Mouse (Mus musculus): Measurements from ENCODE around the gene Strbp.

Strbp gene

DNA sequence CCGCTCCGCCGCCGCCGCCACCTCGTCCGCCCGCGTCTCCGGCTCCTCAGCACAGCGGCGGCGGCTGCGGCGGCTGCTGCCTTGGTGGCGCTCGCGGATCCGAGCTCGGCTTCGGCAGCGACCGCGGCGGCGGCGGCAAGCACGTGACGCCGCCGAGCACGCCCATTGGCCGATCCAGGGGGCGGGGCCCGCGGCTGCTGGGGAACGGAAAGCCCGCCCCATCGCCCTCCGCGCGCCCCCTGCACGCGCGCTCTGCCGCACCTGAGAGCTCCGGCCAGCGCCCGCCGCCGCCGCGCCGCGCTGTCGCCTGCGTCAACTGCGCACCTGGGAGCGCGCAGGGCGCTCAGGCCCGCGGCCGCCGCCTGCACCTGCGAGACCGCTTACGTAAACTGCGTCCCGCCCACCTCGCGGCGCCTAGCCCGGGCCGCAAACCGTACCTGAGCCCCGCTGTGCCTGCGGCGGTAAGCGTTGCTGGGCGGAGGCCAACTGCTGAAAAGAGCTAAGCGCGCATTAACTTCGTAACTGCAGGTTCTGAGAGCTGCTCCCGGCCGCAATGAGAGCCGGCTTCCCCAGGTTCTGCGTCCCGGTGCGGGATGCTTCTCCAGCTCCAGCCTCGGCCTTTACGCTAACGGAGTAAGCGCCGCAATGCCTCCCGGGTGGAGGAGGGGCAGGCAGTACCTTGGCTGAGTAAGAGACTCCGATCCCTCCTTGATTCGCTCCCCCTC, at the start of gene Strbp:
Gene Strbp (minus strand): TSS at position 630 of the 725 bp plus-strand sequence.
- peak; percentile 73 for DNase-seq (ENCODE audit: low spot score)

DNA sequence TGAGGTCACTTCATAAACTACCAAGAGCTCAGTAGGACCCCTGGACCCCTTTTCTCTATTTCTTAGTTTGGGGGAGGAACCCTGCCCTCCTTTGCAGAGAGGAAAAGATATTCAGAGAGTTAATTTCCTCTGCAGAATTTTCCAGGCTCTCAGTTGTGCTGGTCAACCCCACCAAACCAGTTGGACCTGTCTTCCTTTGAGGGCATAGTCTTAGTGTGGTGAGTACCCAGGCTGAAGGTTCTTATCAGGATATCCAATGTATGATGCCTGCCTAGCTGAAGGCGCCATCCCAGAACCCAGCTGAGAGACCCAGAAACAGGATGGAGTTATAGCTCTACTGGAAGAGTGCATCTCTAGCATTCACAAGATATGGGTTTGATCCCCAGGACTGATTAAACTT, 47.5 kb upstream of the Strbp start:
- DNase-seq (ENCODE audit: low spot score) = no peak

DNA sequence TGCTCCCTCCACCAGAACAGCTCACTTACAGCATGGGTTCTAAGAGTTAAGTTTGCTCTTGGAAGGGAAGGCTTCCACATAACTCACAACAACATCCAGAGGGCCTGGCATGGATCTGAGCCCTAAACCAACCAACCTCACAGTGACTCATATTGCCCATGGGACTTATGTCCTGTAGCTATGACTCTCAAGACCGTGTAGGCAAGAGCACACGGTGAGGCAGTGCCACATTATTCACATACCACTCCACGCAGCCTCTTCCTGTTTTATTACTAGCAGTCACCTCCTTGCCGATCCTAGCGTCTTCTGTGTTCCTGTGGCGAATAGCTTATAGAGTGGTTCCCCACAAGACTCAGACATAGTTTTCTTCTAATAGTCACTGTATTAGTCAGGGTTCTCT, 45.7 kb upstream of the Strbp start:
- no peak for DNase-seq (ENCODE audit: low spot score)

DNA sequence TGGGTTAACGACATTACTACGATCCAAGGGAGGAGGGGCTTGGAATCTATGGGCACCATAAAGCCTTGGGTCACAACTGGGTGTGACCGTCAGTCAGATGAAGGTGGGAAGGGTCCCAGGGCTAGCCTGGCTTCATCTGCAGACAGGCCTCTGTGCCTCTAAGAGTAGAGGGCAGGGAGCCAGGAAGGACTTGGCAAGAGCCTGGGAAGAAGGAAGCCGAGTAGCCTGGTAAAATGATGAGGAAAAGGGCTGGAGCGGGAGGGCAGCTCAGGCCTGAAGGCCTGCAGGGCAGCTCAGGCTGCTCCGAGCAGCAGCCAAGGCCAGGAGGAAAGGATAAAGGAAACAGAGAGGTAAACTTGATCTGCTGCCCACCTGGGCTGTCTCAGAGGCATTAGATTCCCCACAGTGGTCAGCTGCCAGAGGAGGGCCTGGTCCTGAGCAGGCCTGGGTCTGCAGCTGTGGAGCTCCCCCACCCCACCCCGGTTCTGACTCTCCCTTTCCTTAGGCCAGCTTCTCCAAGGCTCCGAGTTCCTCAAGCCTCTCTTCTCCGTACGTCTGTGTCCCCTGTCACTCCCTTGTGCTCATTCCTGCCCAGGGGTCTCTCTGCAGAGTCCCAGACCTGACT, 44.9 kb upstream of the Strbp start:
- DNase-seq (ENCODE audit: low spot score) = no peak

DNA sequence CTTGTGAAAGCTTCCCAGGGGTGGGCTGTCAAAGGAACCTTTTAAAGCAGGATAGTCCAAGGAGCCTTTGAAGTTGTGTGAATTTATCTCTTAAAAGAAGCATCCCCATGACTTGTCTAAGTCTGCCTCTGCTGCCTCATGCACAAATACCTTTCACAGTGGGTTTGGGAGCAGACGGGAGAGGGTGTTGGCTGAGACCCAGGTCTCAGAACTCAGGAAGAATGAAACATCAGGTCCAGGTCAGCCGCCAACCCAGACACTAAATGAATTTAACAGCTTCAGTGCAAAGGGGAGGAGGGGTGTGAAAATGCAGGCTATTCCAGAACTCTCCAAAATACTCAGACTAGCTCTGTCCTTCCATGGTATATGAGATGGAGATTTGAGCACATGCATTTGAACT, 44.2 kb upstream of the Strbp start:
- DNase-seq (ENCODE audit: low spot score) = no peak

DNA sequence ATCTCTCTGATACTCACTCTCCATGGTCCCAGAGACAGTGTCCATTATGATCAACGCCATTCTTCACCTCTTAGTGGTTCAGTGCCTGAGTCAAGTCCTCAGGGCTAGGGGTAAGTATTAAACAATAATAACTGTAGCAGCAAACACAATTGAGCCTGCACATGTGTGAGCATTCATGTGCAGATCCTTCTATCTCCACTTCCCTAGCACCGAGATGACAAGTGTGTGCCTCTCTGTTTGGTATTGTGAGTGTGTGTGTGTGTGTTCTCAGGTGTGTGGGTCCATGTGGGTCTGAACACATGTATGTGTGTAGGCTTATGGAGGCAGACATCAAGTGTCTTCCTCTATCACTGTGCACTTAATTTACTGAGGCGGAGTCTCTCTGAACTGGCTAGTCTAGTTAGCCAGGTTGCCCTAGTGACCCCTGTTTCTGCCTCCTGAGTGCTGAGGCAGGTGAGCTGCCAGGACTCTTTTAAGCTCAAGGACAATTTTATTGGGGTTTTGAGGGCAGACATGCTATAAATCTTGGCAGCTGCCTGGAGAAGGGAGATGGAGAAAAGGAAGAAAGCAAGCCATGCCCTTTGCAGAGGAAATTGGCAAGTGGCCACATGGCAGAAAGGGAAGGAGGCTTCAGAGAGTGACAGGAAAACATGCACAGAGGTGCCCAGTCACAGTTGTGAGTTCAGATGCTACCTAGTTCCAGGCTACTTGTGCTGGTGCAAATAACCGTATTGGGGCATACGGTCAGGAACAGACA, 42.8 kb upstream of the Strbp start:
- DNase-seq (ENCODE audit: low spot score) = no peak

DNA sequence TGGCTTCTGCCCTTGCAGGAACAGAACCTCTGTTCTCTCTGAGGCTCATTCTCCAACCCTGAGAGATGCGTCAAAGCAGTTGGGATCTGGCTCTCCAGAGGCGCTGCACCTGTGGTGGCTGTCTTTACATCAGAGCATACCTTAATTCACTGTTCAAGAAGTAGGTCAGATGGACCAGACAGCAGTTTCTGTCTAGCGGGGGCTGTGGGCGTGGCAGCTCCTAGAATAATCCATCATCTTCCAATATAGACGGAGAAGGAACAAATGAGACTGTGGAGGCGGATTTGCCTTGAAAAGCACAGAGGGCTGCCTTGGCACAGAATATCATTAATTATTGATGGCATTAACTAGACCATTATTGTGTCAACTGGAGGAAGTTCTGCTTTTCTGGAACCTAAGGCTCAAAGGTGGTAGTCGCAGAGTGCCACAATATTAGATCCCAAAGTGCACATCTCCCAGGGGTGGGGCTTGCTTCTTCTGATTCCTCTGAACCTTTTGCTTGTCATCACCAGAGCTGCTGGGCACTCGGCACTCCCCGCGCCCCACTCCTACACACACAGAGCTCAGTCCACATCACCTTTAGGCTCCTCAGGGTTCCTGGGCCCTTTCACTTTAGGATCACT, 41.2 kb upstream of the Strbp start:
- DNase-seq (ENCODE audit: low spot score) = no peak

DNA sequence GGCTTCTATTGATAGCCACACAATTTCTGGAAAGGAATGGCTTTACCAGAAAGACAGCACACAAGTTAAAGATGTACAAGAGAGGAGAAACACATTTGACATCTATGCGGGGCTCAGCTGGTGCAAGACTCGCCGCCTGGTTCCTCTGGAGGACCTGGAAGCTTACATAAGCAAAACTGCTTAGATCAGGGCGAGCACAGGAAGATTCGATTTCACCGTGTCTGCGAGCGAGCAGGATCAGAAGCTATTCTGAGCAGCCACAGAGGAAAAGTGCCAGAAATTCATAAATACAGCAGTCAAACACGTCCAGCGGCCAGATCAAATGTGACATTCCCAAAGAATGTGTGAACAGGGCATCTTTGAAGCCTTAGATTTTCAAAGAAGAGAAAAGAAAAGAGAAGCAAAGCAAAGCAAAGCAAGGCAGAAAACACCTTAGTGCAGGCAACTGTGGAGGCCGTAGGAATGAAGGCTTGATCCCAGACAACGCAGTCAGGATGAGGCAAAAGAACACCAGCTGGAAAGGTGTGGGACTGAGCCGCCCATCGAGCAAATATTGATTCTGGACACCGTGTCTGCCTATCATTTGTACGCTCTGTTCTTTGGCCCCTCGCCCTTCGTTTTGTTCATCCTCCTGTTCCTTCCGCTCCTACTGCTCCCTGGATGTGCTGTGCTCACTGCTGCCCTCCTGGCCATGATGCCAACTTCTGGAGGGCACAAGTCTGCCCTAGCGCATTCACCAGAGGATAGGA, 38.3 kb upstream of the Strbp start:
- DNase-seq (ENCODE audit: low spot score) = no peak

DNA sequence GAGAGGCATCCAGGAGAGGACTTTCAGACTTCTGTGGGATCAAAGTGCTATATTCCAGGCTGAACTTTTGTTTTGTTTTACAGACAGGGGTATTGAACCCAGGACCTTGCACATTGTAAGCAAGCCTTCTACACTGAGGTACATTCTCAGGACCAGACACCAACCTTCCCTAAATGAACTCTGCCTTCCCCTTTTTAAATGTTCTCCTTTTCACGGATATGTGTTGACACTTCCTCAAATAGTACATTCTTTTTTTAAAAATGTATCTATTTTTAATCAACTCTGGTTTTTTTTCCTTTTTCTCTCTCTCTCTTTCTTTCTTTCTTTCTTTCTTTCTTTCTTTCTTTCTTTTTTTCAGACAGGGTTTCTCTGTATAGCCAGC, 32.1 kb upstream of the Strbp start:
- DNase-seq (ENCODE audit: low spot score) = no peak

DNA sequence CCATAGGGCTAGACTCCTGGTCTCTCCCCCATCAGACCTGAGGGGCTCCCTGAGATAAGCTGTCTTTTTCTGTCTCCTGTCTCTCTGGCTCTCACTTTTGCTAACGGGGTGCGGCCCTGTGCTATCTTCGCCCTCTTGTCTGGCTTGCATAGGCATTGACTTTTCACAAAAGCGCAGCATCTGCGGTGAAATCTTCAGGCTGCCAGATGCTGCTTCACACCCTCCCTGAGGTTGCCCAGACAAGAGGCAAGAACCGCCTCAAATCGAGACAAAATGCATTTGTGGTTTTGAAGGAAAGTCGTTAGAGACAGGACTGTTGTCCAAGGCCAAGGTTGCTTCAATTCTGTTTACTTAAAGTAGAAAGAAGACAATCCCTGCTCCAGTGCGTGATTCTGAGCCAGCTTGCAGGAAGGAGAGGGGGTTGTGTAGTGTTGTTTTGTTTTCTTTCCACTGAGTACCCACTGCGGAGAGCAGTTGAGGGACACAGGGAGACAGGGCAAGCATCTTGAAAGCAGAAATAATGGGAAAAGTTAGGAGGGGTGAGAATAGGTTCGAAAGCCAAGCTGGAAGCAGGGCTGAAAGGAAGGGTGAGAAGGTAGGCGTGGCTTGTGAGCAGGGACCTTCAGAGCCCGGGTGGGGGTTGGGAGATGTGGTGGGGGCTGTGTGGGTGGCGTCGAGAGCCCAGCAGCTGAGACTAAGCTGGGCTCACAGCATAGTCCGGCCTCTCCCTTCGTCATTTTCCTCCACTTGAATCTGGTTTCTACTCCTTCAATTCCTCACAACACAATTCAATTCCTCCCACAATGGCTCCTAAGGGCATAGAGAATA, 31.5 kb upstream of the Strbp start:
- DNase-seq (ENCODE audit: low spot score) = no peak

DNA sequence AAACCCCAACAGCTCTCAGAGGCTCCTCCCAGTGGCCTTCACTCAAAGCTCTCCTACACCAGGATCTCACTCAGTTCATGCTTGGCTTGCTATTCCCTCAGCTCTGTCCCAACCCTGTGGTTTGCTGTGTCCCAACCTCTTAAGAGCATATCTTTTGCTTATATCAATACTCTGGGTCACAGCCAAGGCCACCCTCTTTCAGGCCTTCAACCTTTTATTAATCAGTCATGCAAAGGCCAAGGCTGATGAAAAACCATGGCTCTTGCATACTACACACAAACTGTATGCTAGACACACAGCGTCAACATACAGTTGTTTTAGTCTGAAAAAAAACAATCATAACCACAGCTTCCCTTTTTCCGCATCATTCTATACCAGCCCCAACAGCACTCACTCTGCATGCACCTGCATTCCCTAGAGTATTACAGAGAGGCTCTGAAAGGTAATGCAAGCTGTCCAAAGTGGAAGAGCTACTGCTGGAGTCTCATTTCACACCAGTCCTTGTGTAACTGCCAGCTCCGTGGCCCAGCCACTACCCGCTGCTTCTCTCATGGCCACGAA, 27.7 kb upstream of the Strbp start:
- no peak for DNase-seq (ENCODE audit: low spot score)

DNA sequence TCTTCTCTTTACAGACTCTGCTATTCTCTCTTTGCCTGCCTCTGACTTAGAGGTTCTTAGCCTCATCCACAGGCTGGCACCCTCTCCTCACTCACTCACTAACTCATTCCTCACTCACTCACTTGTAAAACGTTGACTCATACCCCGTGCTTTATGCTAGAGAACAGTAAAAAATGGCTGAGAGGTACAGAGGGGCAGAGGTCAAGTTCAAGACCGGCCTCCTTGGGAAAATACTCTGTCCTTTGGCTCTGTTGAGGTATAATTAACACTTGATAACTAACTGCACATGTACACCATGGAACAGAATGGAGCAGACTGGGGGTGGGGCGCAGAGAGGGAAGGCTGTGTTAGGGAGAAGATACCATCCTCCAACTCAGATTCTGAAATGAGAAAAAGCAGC, 20.6 kb upstream of the Strbp start:
- DNase-seq (ENCODE audit: low spot score) = no peak

DNA sequence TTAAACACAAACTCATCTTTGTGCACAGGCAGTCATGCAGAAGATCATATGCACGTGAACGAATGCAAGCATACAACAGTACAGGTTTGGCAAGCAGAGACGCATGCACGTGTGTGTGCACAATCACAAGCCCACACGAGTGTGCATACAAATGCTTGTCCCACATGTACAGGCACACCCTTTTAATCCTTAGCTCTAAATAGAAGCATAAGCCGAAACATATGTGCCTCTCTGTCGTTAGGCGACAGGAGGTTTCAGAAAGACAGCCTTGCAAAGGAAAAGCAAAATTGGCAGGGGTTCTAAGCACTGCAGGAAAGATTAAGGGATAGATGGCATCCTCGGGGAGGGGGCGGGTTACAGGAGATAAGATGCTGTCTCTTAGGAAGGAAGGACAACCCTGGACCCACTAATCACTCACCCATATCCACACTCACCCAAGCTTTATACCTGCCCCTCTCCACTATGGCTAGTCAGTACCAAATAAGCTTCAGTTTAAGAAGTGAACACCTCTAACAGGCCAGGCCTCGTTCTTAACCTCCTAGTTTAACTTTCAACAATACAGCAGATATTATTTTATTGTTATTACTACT, 19.9 kb upstream of the Strbp start:
- DNase-seq (ENCODE audit: low spot score) = peak; percentile 24

DNA sequence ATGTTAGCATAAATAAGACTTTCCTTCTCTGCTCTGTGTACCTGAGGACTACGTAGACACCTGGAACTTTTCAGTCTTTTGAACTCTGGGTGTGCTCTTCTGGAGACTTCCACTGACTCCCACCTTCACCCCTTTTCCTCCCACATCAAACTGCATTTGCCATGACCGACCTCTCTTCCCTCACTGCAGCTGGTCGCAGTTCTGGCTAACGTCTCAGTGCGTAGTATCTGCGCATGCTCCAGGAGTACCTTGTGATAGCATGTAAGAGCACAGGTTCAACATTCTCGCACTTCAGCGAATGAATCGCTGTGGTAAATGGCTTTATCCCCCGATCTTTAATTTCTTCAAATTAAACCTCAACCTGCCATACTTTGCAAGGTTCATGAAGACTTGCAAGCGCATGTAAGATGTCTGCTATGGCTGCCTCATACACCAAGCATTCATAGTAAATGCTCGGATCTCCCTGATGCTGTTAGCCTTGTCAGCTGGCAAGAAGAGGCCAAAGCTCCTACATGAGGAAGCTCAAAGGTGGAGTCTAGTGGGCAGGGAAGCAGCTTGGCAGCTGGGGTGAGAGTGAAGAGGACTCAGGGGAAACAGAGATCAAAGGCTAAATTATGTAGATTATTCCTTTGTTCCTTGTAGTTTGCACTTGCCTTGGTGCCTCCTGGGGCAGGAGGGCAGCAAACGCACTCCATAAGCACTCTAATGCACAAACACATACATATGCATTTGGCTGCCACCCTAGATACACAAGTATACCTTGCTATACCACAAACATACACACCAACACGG, 19.2 kb upstream of the Strbp start:
- DNase-seq (ENCODE audit: low spot score) = no peak

DNA sequence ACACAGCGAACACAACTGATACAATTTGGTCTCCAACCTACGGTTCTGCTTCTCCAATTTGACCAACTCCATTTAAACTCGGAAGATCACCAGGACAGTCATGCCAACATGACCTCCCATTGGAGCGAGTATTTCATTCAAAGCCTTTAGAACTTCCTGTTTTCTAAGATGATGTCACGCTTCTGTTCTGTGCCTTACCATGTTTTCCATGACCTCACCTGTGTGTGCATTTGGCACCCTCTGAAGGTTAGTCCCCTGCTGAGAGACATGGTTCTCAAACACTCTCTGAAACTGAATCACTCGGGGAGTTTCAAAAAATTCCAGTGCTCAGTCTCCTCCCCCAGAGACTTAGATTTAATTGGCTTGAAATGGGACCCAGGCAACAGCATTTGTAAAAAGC, 12.6 kb upstream of the Strbp start:
- DNase-seq (ENCODE audit: low spot score) = no peak

DNA sequence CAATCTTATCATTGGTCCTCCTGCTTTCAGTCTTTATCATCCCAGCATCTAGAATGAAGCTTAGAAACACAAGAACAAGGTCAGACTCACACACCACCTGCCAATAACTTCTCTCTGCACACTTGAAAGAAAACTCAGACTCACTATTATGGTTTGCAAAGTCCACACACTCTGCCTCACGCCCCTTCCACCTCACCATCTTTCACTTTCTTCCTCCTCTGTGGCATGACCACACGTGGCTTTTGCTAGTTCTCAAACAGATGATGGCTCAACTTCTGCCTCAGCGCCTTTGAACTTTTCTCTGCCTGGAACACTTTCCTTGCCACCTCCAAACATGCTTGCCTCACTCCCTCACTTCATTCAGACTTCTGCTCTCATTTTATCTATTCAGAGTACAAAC, 11.7 kb upstream of the Strbp start:
- DNase-seq (ENCODE audit: low spot score) = no peak

DNA sequence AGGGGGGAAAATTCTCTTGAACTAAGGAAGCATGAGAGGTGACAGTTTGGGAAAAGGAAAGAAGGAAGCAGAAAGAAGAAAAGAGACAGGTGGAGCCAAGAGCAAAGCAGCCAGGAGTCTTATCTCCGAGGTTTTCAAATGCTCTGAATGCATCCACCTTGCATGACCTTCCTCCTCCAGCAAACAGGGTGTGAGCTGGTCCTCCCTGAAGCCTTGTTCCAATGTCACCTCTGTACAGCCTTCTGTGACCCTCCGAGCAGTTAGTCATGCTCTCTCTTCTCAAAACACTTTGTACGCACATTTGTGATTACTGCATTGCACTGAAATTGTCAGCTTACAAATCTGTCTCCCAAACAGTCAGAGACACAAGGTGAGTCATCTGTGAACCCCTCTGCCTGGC, 9.4 kb upstream of the Strbp start:
- DNase-seq (ENCODE audit: low spot score) = no peak

DNA sequence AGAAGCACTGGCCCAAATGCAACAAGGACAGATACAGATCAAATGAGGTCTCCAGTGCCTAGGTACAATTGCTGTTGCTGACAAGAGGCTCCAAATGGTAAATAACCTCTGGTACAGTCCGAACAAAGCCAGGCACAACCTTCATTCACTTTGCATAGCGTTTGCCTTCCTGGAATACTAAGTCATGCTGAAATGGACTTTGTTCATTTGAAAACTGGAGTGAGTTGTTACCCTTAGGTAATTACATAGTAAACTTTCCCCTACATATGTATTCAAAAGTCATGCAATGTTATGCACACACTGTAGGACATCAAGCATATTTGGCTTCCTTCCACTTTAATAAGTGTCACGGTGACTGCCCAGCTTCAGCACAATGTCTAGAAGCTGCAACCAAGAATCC, 5.2 kb upstream of the Strbp start:
- DNase-seq (ENCODE audit: low spot score) = no peak

DNA sequence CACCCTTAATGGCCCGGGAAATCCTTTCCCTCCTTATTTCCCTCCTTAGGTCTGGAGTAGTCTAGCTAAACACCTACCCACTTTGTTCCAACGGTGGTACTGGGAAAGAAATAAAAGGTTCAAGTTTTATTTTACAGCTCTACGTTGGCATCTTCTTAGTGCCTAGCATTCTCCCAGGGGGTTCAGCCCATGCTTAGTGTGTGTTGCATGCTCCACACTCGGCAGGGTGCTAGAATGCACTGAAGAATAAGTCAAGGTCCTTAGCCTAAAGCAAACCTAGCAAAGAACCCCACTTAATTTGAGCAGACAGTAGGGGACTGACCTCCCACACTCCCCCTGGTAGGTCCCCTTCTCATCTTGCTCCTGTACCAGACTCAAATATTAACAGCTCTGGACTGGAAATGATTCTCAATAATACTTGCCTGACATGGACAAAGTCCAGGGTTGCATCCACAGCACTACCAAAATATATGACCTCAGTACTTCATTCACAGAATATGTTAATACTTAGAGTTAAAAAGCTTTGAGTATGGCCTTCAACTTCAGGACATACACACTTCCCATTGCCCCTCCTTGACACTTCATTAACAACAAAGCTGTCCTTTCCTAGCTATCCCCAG, 592 bp upstream of the Strbp start:
- DNase-seq (ENCODE audit: low spot score) = no peak

Data from layer of hippocampus, adult 9-10 months (tissue).